Mouse (Mus musculus) megakaryocyte, embryonic 14.5 days (primary cell): ENCODE data around the gene 6430531B16Rik.

ENCODE experiments used
- FLI1 ChIP-seq: IDR thresholded peaks from 2 replicates; pipeline ENCODE4 v1.6.1; 2012; ENCODE audit warnings: low read length, inconsistent platforms, mixed read lengths
- GATA1 ChIP-seq: IDR thresholded peaks from 3 replicates; pipeline ENCODE4 v1.6.1; 2012; ENCODE audit warnings: mixed read lengths, low read length, inconsistent platforms, borderline replicate concordance

DNA sequence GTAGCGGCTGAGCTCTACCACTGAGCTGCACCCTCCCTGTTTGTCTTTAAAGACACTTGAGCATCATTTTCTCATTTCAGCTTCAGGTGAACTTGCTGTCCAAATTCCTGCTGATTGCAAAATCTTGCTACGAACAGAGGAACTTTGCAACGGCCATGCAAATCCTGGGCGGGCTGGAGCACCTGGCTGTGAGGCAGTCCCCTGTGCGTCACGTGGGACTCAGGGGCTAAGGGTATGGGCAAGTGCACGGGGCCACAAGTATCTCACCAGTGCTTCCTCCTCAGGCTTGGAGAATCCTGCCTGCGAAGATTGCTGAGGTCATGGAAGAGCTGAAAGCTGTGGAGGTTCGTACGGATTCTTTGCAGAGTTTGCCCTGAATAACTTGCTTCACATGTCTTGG, 41.9 kb downstream of the 6430531B16Rik start:
- no peak for TF ChIP-seq GATA1
- no peak for TF ChIP-seq FLI1
